Mouse (Mus musculus): Measurements from ENCODE around the gene Adgrl3. TPM values are rescaled to one million over a fixed set of nuclear protein-coding genes. Genes with fewer than 3 reads are reported as not detected.

Gene Adgrl3
- polyA plus RNA-seq, 1 experiment from 2014 or later = 2.0 TPM

GRCm38 (mm10) chr5:81156796-81157195, 136.9 kb downstream of the Adgrl3 start:
- WGBS (ENCODE audit: insufficient replicate concordance) = 43% methylated on average over 5 of the region's 5 CpGs
- Histone ChIP-seq H3K36me3 (no peaks in the 10 kb centered on the region), H3K4me3 (replicated peaks) (no peak overlapping the region), H3K9ac (no peak overlapping the region), H3K27me3 (no peaks in the 10 kb centered on the region), H3K4me1 (replicated peaks) (no peaks in the 10 kb centered on the region), H3K9me3 (replicated peaks) (no peaks in the 10 kb centered on the region), H3K27ac (no peak overlapping the region), H3K4me2 (no peak overlapping the region)
- no peak for ATAC-seq (ENCODE audit: low read depth)
- no peak for DNase-seq

GRCm38 (mm10) chr5:81159013-81159412, 139.1 kb downstream of the Adgrl3 start:
- Histone ChIP-seq H3K4me1 (replicated peaks) (no peaks in the 10 kb centered on the region), H3K36me3 (no peaks in the 10 kb centered on the region), H3K27me3 (no peaks in the 10 kb centered on the region), H3K9me3 (replicated peaks) (no peaks in the 10 kb centered on the region), H3K27ac (no peak overlapping the region), H3K9ac (no peak overlapping the region), H3K4me3 (replicated peaks) (no peak overlapping the region), H3K4me2 (no peak overlapping the region)
- DNase-seq (no peak), ATAC-seq (ENCODE audit: low read depth) (no peak)
- WGBS (ENCODE audit: insufficient replicate concordance) = 78% methylated on average over 12 of the region's 12 CpGs

- no peak overlapping the region for H3K4me2 ChIP-seq
- H3K27ac ChIP-seq = no peak overlapping the region
- no peak overlapping the region for H3K9ac ChIP-seq
- no peaks in the 10 kb centered on the region for H3K4me1 ChIP-seq (replicated peaks)
- no peaks in the 10 kb centered on the region for H3K36me3 ChIP-seq
- ATAC-seq (ENCODE audit: low read depth) (no peak), DNase-seq (no peak)
- no peaks in the 10 kb centered on the region for H3K9me3 ChIP-seq (replicated peaks)
- no peak overlapping the region for H3K4me3 ChIP-seq (replicated peaks)
- 68% methylated on average over 6 of the region's 6 CpGs for WGBS (ENCODE audit: insufficient replicate concordance)
- H3K27me3 ChIP-seq = no peaks in the 10 kb centered on the region
These were observed 140.5 kb downstream of the Adgrl3 start for GRCm38 (mm10) chr5:81160431-81160830.

- Histone ChIP-seq H3K4me3 (replicated peaks) (no peak overlapping the region), H3K9ac (no peak overlapping the region), H3K36me3 (no peaks in the 10 kb centered on the region), H3K4me1 (replicated peaks) (no peaks in the 10 kb centered on the region), H3K27ac (no peak overlapping the region), H3K4me2 (no peak overlapping the region), H3K27me3 (no peaks in the 10 kb centered on the region), H3K9me3 (replicated peaks) (no peaks in the 10 kb centered on the region)
- no peak for ATAC-seq (ENCODE audit: low read depth)
- 46% methylated on average over 4 of the region's 4 CpGs for WGBS (ENCODE audit: insufficient replicate concordance)
- DNase-seq = no peak
These were observed 169.0 kb downstream of the Adgrl3 start for GRCm38 (mm10) chr5:81188871-81189485.

- H3K9ac ChIP-seq = no peak overlapping the region
- H3K4me2 ChIP-seq = no peak overlapping the region
- no peaks in the 10 kb centered on the region for H3K4me1 ChIP-seq (replicated peaks)
- no peaks in the 10 kb centered on the region for H3K27me3 ChIP-seq
- ATAC-seq (ENCODE audit: low read depth) (no peak), DNase-seq (no peak)
- H3K27ac ChIP-seq = no peak overlapping the region
- H3K9me3 ChIP-seq (replicated peaks) = no peaks in the 10 kb centered on the region
- H3K4me3 ChIP-seq (replicated peaks) = no peak overlapping the region
- no peaks in the 10 kb centered on the region for H3K36me3 ChIP-seq
These were observed 180.4 kb downstream of the Adgrl3 start for GRCm38 (mm10) chr5:81200354-81200753.

GRCm38 (mm10) chr5:81201885-81202284, 181.9 kb downstream of the Adgrl3 start:
- H3K9me3 ChIP-seq (replicated peaks) = no peaks in the 10 kb centered on the region
- H3K4me2 ChIP-seq = no peak overlapping the region
- H3K27me3 ChIP-seq = no peaks in the 10 kb centered on the region
- no peak overlapping the region for H3K27ac ChIP-seq
- 79% methylated on average over 4 of the region's 4 CpGs for WGBS (ENCODE audit: insufficient replicate concordance)
- no peak overlapping the region for H3K9ac ChIP-seq
- no peaks in the 10 kb centered on the region for H3K4me1 ChIP-seq (replicated peaks)
- H3K4me3 ChIP-seq (replicated peaks) = no peak overlapping the region
- ATAC-seq (ENCODE audit: low read depth) = no peak
- H3K36me3 ChIP-seq = no peaks in the 10 kb centered on the region
- no peak for DNase-seq

GRCm38 (mm10) chr5:81218500-81219057, 198.6 kb downstream of the Adgrl3 start:
- 54% methylated on average over 2 of the region's 2 CpGs for WGBS (ENCODE audit: insufficient replicate concordance)
- H3K4me2 ChIP-seq = no peak overlapping the region
- no peaks in the 10 kb centered on the region for H3K36me3 ChIP-seq
- no peak overlapping the region for H3K4me3 ChIP-seq (replicated peaks)
- no peak overlapping the region for H3K27ac ChIP-seq
- DNase-seq (no peak), ATAC-seq (ENCODE audit: low read depth) (no peak)
- no peaks in the 10 kb centered on the region for H3K9me3 ChIP-seq (replicated peaks)
- no peaks in the 10 kb centered on the region for H3K27me3 ChIP-seq
- no peak overlapping the region for H3K9ac ChIP-seq
- H3K4me1 ChIP-seq (replicated peaks) = no peaks in the 10 kb centered on the region

- Histone ChIP-seq H3K36me3 (no peaks in the 10 kb centered on the region), H3K4me1 (replicated peaks) (no peaks in the 10 kb centered on the region)
- no peak for ATAC-seq (ENCODE audit: low read depth)
These were observed 204.5 kb downstream of the Adgrl3 start for GRCm38 (mm10) chr5:81224465-81224864.

GRCm38 (mm10) chr5:81225486-81225885, 205.5 kb downstream of the Adgrl3 start:
- ATAC-seq (ENCODE audit: low read depth) = no peak
- Histone ChIP-seq H3K4me3 (replicated peaks) (no peak overlapping the region), H3K36me3 (no peaks in the 10 kb centered on the region), H3K27me3 (no peaks in the 10 kb centered on the region), H3K4me1 (replicated peaks) (no peaks in the 10 kb centered on the region), H3K27ac (no peak overlapping the region), H3K4me2 (no peak overlapping the region), H3K9me3 (replicated peaks) (no peaks in the 10 kb centered on the region), H3K9ac (no peak overlapping the region)
- DNase-seq = no peak
- WGBS (ENCODE audit: insufficient replicate concordance) = 67% methylated on average over 2 of the region's 2 CpGs

More at GRCm38 (mm10) chr5:81224465-81224864, 204.5 kb downstream of the Adgrl3 start:
- H3K4me3 ChIP-seq (replicated peaks) = no peak overlapping the region
- H3K9ac ChIP-seq = no peak overlapping the region
- no peaks in the 10 kb centered on the region for H3K9me3 ChIP-seq (replicated peaks)
- no peaks in the 10 kb centered on the region for H3K27me3 ChIP-seq
- WGBS (ENCODE audit: insufficient replicate concordance) = 75% methylated on average over 6 of the region's 6 CpGs
- H3K27ac ChIP-seq = no peak overlapping the region
- no peak overlapping the region for H3K4me2 ChIP-seq
- no peak for DNase-seq

- Histone ChIP-seq H3K4me2 (no peak overlapping the region), H3K27me3 (no peaks in the 10 kb centered on the region)
These were observed 207.3 kb downstream of the Adgrl3 start for GRCm38 (mm10) chr5:81227256-81227655.

GRCm38 (mm10) chr5:81248724-81249123, 228.8 kb downstream of the Adgrl3 start:
- H3K4me2 ChIP-seq = no peak overlapping the region
- no peaks in the 10 kb centered on the region for H3K9me3 ChIP-seq (replicated peaks)
- H3K4me1 ChIP-seq (replicated peaks) = no peaks in the 10 kb centered on the region
- H3K27ac ChIP-seq = no peak overlapping the region
- no peak for DNase-seq
- H3K27me3 ChIP-seq = no peaks in the 10 kb centered on the region
- WGBS (ENCODE audit: insufficient replicate concordance) = 65% methylated on average over 5 of the region's 5 CpGs
- H3K9ac ChIP-seq = no peak overlapping the region
- no peak overlapping the region for H3K4me3 ChIP-seq (replicated peaks)
- no peak for ATAC-seq (ENCODE audit: low read depth)
- no peaks in the 10 kb centered on the region for H3K36me3 ChIP-seq

More at GRCm38 (mm10) chr5:81227256-81227655, 207.3 kb downstream of the Adgrl3 start:
- no peak overlapping the region for H3K9ac ChIP-seq
- no peak for DNase-seq
- H3K36me3 ChIP-seq = no peaks in the 10 kb centered on the region
- no peak overlapping the region for H3K4me3 ChIP-seq (replicated peaks)
- no peaks in the 10 kb centered on the region for H3K9me3 ChIP-seq (replicated peaks)
- no peak overlapping the region for H3K27ac ChIP-seq
- H3K4me1 ChIP-seq (replicated peaks) = no peaks in the 10 kb centered on the region
- no peak for ATAC-seq (ENCODE audit: low read depth)

- WGBS (ENCODE audit: insufficient replicate concordance) = 64% methylated on average over 3 of the region's 3 CpGs
- no peak overlapping the region for H3K4me3 ChIP-seq (replicated peaks)
- H3K36me3 ChIP-seq = no peaks in the 10 kb centered on the region
- no peak overlapping the region for H3K9ac ChIP-seq
- no peak overlapping the region for H3K4me2 ChIP-seq
- H3K27ac ChIP-seq = no peak overlapping the region
- DNase-seq (no peak), ATAC-seq (ENCODE audit: low read depth) (no peak)
- H3K27me3 ChIP-seq = no peaks in the 10 kb centered on the region
- no peaks in the 10 kb centered on the region for H3K9me3 ChIP-seq (replicated peaks)
- no peaks in the 10 kb centered on the region for H3K4me1 ChIP-seq (replicated peaks)
These were observed 236.2 kb downstream of the Adgrl3 start for GRCm38 (mm10) chr5:81256091-81256490.

All from liver, embryonic 13.5 days (tissue).